Mouse (Mus musculus) erythroblast, embryonic 14.5 days (primary cell): ENCODE measurements around the gene Syt3. TPM values are rescaled to one million over a fixed set of nuclear protein-coding genes. Genes with fewer than 3 reads are reported as not detected.

ENCODE experiments used
- H3K27me3 ChIP-seq: 2 replicates; pipeline ENCODE4 v1.6.1; 2012; ENCODE audit warnings: inconsistent platforms; ENCODE audit not compliant: control insufficient read depth
- H3K36me3 ChIP-seq: 2 replicates; pipeline ENCODE4 v1.6.1; 2012; ENCODE audit warnings: mild to moderate bottlenecking, inconsistent platforms; ENCODE audit not compliant: control insufficient read depth
- H3K4me1 ChIP-seq: 2 replicates; pipeline ENCODE4 v1.6.1; 2012; ENCODE audit warnings: inconsistent platforms; ENCODE audit not compliant: control insufficient read depth
- H3K4me3 ChIP-seq: replicated peaks from 2 replicates; pipeline ENCODE3; 2012; ENCODE audit warnings: moderate library complexity, mild to moderate bottlenecking, inconsistent platforms
- H3K9me3 ChIP-seq: 2 replicates; pipeline ENCODE4 v1.6.1; 2012; ENCODE audit warnings: low read length, inconsistent platforms, mixed read lengths; ENCODE audit not compliant: control insufficient read depth
- GATA1 ChIP-seq: IDR thresholded peaks from 2 replicates; pipeline ENCODE4 v1.6.1; 2012; ENCODE audit warnings: low read length, inconsistent platforms, mixed read lengths
- TAL1 ChIP-seq: IDR thresholded peaks from 3 replicates; pipeline ENCODE4 v1.6.1; 2012; ENCODE audit warnings: low read length, inconsistent platforms, mixed read lengths
- polyA plus RNA-seq: library from polyadenylated mRNA; stranded (reverse); fragments of >175 nt; gene quantifications from 2 replicates; pipeline ENCODE4 v1.2.3, GENCODE M21; 2012

Gene Syt3
- polyA plus RNA-seq, 1 experiment, result not detected

DNA sequence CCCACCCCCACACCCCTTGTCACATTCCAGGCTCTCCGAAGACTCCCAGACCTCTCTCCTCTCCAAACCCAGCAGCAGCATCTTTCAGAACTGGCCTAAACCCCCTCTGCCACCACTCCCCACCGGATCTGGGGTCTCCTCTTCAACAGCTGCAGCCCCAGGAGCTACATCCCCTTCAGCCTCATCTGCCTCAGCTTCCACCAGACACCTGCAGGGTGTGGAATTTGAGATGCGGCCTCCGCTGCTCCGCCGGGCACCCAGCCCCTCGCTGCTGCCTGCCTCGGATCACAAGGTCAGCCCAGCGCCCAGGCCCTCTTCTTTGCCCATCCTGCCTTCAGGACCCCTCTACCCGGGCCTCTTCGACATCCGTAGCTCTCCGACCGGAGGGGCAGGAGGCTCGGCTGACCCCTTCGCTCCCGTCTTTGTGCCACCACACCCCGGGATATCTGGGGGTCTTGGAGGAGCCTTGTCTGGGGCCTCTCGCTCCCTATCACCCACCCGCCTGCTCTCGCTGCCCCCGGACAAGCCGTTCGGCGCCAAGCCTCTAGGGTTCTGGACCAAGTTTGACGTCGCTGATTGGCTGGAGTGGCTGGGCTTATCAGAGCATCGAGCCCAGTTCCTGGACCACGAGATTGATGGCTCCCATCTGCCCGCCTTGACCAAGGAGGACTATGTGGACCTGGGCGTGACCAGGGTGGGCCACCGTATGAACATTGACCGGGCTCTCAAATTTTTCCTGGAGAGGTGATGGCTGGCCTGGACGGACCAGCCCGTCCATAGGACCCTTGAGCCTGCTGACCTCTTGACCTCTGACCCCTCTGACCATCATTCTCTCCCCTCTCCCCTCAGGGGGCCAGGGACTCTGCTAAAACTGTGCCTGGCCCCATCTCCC, 27.1 kb upstream of the Syt3 start:
- Histone ChIP-seq H3K9me3 (peaks cover 3% of the 10 kb centered on the region; the same call in 1 of the 2 replicates), H3K4me1 (peaks cover 12% of the 10 kb centered on the region), H3K27me3 (peaks cover 93% of the 10 kb centered on the region), H3K36me3 (no peaks in the 10 kb centered on the region), H3K4me3 (no peak overlapping the region)
- TF ChIP-seq TAL1, result no peak
- TF ChIP-seq GATA1, result no peak

DNA sequence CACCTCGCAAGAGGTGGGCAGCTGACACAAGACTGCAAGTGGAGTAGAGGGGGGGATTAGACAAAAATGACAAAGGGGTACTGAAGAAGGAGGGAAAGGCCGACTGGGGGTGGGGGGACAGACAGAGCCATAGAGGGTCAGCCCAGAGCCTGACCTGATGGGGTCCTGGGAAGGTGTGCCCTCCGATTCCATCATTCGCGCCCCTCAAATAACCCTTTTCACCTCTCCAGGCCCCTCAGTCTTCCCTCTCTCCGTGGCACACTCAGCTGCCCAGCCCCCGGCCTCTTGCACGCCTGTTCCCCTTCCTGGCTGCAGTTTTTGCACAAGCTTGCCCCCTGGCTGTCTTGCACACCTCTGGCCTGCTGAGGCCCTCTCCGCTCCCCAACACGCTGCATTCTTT, 26.4 kb upstream of the Syt3 start:
- H3K27me3 ChIP-seq, result peaks cover 93% of the 10 kb centered on the region
- peaks cover 12% of the 10 kb centered on the region for H3K4me1 ChIP-seq
- no peaks in the 10 kb centered on the region for H3K36me3 ChIP-seq
- H3K4me3 ChIP-seq, result no peak overlapping the region
- TF ChIP-seq GATA1, result no peak
- no peak for TF ChIP-seq TAL1
- peaks cover 2% of the 10 kb centered on the region; the same call in 1 of the 2 replicates for H3K9me3 ChIP-seq

- Histone ChIP-seq H3K4me3 (no peak overlapping the region), H3K36me3 (no peaks in the 10 kb centered on the region), H3K27me3 (peaks cover 93% of the 10 kb centered on the region), H3K9me3 (peaks cover 2% of the 10 kb centered on the region; the same call in 1 of the 2 replicates), H3K4me1 (peaks cover 12% of the 10 kb centered on the region)
- no peak for TF ChIP-seq TAL1
Observed at GRCm38 (mm10) chr7:44358012-44358411, 25.9 kb upstream of the Syt3 start.

DNA sequence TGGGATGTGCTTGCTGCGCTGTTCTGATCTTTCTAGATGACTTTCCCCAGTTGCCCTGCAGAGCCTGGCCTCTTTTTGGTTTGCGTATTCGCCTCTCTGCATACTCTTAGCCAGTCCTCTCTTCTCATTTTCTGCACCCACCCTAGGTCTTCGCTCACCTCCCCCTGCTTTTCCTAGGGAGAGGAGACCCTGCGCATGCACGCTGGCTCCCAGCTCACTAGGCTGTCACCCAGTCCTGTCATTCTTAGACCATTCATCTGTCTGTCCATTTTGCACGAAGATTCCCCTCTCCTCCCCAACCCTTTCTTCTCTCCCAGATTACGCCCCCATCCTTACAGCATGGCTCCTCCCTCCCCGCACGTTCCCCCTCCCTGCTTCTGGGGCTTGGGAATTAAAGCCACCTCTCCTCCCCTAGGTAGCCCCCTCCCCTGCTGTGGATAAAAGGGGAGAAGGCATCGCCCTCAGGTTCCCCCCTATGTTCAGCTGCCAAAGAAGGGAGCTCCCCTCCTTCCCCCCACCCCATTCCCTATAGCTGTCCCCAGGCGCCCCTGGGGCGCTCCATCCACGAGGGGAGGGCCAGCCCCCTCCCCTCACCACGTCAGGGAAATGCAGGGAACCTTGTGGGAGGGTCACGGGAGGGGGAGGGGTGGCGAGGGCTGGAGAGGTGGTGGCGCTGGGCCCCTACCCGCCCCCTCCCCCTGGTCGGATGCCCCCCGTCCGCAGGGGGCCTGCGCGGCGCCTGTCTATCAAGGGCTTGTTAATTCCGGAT, 24.8 kb upstream of the Syt3 start:
- peaks cover 12% of the 10 kb centered on the region for H3K4me1 ChIP-seq
- H3K4me3 ChIP-seq, result no peak overlapping the region

GRCm38 (mm10) chr7:44359908-44360672, 23.8 kb upstream of the Syt3 start:
- TF ChIP-seq TAL1 (no peak), GATA1 (no peak)
- no peaks in the 10 kb centered on the region for H3K36me3 ChIP-seq
- H3K9me3 ChIP-seq, result peaks cover 2% of the 10 kb centered on the region; the same call in 1 of the 2 replicates
- peaks cover 84% of the 10 kb centered on the region for H3K27me3 ChIP-seq
- H3K4me1 ChIP-seq, result peaks cover 12% of the 10 kb centered on the region
- peak overlapping the region; percentile 58 for H3K4me3 ChIP-seq

More for the DNA sequence above, 24.8 kb upstream of the Syt3 start:
- H3K27me3 ChIP-seq, result peaks cover 89% of the 10 kb centered on the region
- peaks cover 2% of the 10 kb centered on the region; the same call in 1 of the 2 replicates for H3K9me3 ChIP-seq
- TF ChIP-seq TAL1, result no peak
- no peak for TF ChIP-seq GATA1
- H3K36me3 ChIP-seq, result no peaks in the 10 kb centered on the region

DNA sequence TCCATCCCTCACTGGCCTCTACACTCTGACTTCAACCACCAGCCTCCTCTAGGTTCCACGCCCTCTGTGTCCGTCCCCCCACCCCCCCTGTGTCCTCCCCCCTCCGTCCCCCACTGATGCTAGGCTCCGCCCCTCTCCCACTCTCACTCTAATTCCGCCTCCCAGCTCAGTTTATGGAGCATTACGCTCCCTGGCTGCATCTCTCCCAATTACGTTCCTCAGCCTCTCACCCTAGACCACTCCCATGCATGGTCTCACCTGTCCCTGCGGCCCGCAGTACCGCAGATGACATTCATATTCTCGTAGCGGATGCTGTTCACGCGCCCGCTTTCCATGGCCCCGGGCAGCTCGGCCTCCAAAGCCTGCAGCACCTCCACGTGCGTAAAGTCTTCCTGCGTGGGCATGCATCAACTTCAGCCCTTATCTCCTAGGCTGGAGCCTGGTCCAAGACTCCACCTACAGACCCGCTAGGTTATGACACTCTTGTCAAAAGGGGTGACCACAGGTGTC, 23.1 kb upstream of the Syt3 start:
- Histone ChIP-seq H3K36me3 (no peaks in the 10 kb centered on the region), H3K9me3 (peaks cover 2% of the 10 kb centered on the region; the same call in 1 of the 2 replicates), H3K27me3 (peaks cover 80% of the 10 kb centered on the region), H3K4me1 (peaks cover 12% of the 10 kb centered on the region), H3K4me3 (no peak overlapping the region)
- no peak for TF ChIP-seq GATA1
- TF ChIP-seq TAL1, result no peak

GRCm38 (mm10) chr7:44372678-44373077, 11.2 kb upstream of the Syt3 start:
- Histone ChIP-seq H3K4me1 (peaks cover 28% of the 10 kb centered on the region), H3K36me3 (no peaks in the 10 kb centered on the region), H3K4me3 (no peak overlapping the region), H3K9me3 (no peaks in the 10 kb centered on the region), H3K27me3 (peaks cover 18% of the 10 kb centered on the region)
- TF ChIP-seq TAL1 (no peak), GATA1 (no peak)

GRCm38 (mm10) chr7:44373460-44373859, 10.4 kb upstream of the Syt3 start:
- Histone ChIP-seq H3K27me3 (peaks cover 21% of the 10 kb centered on the region), H3K36me3 (no peaks in the 10 kb centered on the region), H3K4me1 (peaks cover 28% of the 10 kb centered on the region), H3K4me3 (peak overlapping the region; percentile 54), H3K9me3 (no peaks in the 10 kb centered on the region)
- TF ChIP-seq GATA1 (no peak), TAL1 (no peak)
